Mouse (Mus musculus) myocyte (in vitro differentiated cells): ENCODE measurements around the gene D11Wsu47e. TPM values are rescaled to one million over a fixed set of nuclear protein-coding genes. Genes with fewer than 3 reads are reported as not detected.
A peak's percentile ranks its signal among the peaks of the same experiment; 100 is the strongest.

ENCODE experiments used
- H3K27me3 ChIP-seq: one replicate; pipeline ENCODE4 v1.6.1; 2011; ENCODE audit not compliant: control insufficient read depth, insufficient read depth, insufficient read length
- H3K36me3 ChIP-seq: one replicate; pipeline ENCODE4 v1.6.1; 2011; ENCODE audit not compliant: control insufficient read depth, insufficient read depth
- H3K4me2 ChIP-seq: one replicate; pipeline ENCODE4 v1.6.1; 2011; ENCODE audit warnings: low read depth, control low read depth
- H3K4me3 ChIP-seq: one replicate; pipeline ENCODE4 v1.5.1; 2011; ENCODE audit warnings: mild to moderate bottlenecking, control low read depth, moderate library complexity
- H3K79me2 ChIP-seq: one replicate; pipeline ENCODE4 v1.6.1; 2011; ENCODE audit not compliant: control insufficient read depth, insufficient read depth
- H3ac ChIP-seq: one replicate; pipeline ENCODE4 v1.6.1; 2011; ENCODE audit not compliant: control insufficient read depth, insufficient read length
- CEBPB ChIP-seq: IDR thresholded peaks from 2 replicates; pipeline ENCODE4 v1.6.1; 2011; ENCODE audit warnings: mild to moderate bottlenecking, moderate library complexity; ENCODE audit not compliant: poor library complexity, insufficient read depth, severe bottlenecking
- E2F4 ChIP-seq: IDR thresholded peaks from one replicate; pipeline ENCODE4 v1.6.1; 2011; ENCODE audit warnings: mild to moderate bottlenecking, control low read depth, moderate library complexity; ENCODE audit not compliant: insufficient read depth
- MAX ChIP-seq: IDR thresholded peaks from one replicate; pipeline ENCODE4 v1.6.1; 2011; ENCODE audit warnings: low read depth, mild to moderate bottlenecking, control low read depth
- MYOD1 ChIP-seq, 3 experiments: IDR thresholded peaks; one replicate each; pipeline ENCODE4 v1.6.1; 2011; ENCODE audit warnings: control low read depth in 2 of 3, low read depth in 2 of 3, mild to moderate bottlenecking in 2 of 3, moderate library complexity in 1 of 3; ENCODE audit not compliant: insufficient read length in 2 of 3, control insufficient read depth in 1 of 3
- MYOG ChIP-seq, 3 experiments: IDR thresholded peaks; one replicate each; pipeline ENCODE4 v1.6.1; 2011; ENCODE audit warnings: control low read depth in 2 of 3, low read depth in 2 of 3, mild to moderate bottlenecking in 2 of 3; ENCODE audit not compliant: insufficient read length in 2 of 3, control insufficient read depth in 1 of 3, insufficient read depth in 1 of 3
- POLR2A ChIP-seq: IDR thresholded peaks from one replicate; pipeline ENCODE4 v1.6.1; 2011; ENCODE audit warnings: low read depth, mild to moderate bottlenecking, control low read depth, moderate library complexity; ENCODE audit not compliant: insufficient read length
- POLR2AphosphoS2 ChIP-seq: IDR thresholded peaks from one replicate; pipeline ENCODE4 v1.6.1; 2011; ENCODE audit warnings: low read depth, control low read depth; ENCODE audit not compliant: insufficient read length
- REST ChIP-seq: IDR thresholded peaks from one replicate; pipeline ENCODE4 v1.6.1; 2011; ENCODE audit warnings: mild to moderate bottlenecking, control low read depth, moderate library complexity; ENCODE audit not compliant: insufficient read depth, insufficient read length
- SRF ChIP-seq: IDR thresholded peaks from one replicate; pipeline ENCODE4 v1.6.1; 2011; ENCODE audit warnings: low read depth; ENCODE audit not compliant: control insufficient read depth, insufficient read length
- TCF12 ChIP-seq: IDR thresholded peaks from one replicate; pipeline ENCODE4 v1.6.1; 2011; ENCODE audit warnings: mild to moderate bottlenecking, control low read depth; ENCODE audit not compliant: poor library complexity, insufficient read depth, severe bottlenecking
- TCF3 ChIP-seq: IDR thresholded peaks from one replicate; pipeline ENCODE4 v1.6.1; 2011; ENCODE audit warnings: low read depth, control low read depth; ENCODE audit not compliant: insufficient read length
- USF1 ChIP-seq: IDR thresholded peaks from one replicate; pipeline ENCODE4 v1.6.1; 2011; ENCODE audit warnings: low read depth, mild to moderate bottlenecking, control low read depth, moderate library complexity
- polyA plus RNA-seq: library from polyadenylated mRNA; unstranded; fragments of >200 nt; fragmentation: generic; extraction: Trizol; gene quantifications from one replicate; pipeline ENCODE4 v1.2.1, GENCODE M21; 2012; ENCODE audit warnings: missing spikeins

The D11Wsu47e gene
- polyA plus RNA-seq, 1 experiment, result 10.6 TPM

GRCm38 (mm10) chr11:113708629-113709213 is 24.5 kb downstream of the D11Wsu47e start:
- no peaks in the 10 kb centered on the region for H3K36me3 ChIP-seq
- H3ac ChIP-seq, result no peak overlapping the region
- no peaks in the 10 kb centered on the region for H3K27me3 ChIP-seq
- no peak overlapping the region for H3K4me2 ChIP-seq
- TF ChIP-seq POLR2AphosphoS2, result no peak
- no peak for TF ChIP-seq USF1
- no peak for TF ChIP-seq E2F4
- TF ChIP-seq SRF, result no peak
- no peak for TF ChIP-seq REST
- TF ChIP-seq TCF3, result no peak
- TF ChIP-seq POLR2A, result no peak
- no peak for TF ChIP-seq TCF12
- peak in 1 of 3 experiments; percentile 42 for TF ChIP-seq MYOD1 (IDR thresholded peaks at IDR 0.05; ENCODE audit: control insufficient read depth in 1 of 3, insufficient read length in 2 of 3, low read depth in 2 of 3)
- TF ChIP-seq CEBPB, result no peak
- peak in 1 of 3 experiments; percentile 24 for TF ChIP-seq MYOG (IDR thresholded peaks at IDR 0.05; ENCODE audit: control insufficient read depth in 1 of 3, insufficient read depth in 1 of 3, insufficient read length in 2 of 3, low read depth in 2 of 3)
- no peak for TF ChIP-seq MAX
- H3K79me2 ChIP-seq, result no peaks in the 10 kb centered on the region
- no peak overlapping the region for H3K4me3 ChIP-seq

GRCm38 (mm10) chr11:113709272-113709671 is 25.1 kb downstream of the D11Wsu47e start:
- TF ChIP-seq TCF3 (no peak), E2F4 (no peak), MYOG (IDR thresholded peaks at IDR 0.05; ENCODE audit: control insufficient read depth in 1 of 3, insufficient read depth in 1 of 3, insufficient read length in 2 of 3, low read depth in 2 of 3) (no peak), CEBPB (no peak), USF1 (no peak), SRF (no peak), MAX (no peak), REST (no peak), POLR2A (no peak), TCF12 (no peak), POLR2AphosphoS2 (no peak), MYOD1 (IDR thresholded peaks at IDR 0.05; ENCODE audit: control insufficient read depth in 1 of 3, insufficient read length in 2 of 3, low read depth in 2 of 3) (no peak)
- no peaks in the 10 kb centered on the region for H3K36me3 ChIP-seq
- no peak overlapping the region for H3ac ChIP-seq
- H3K27me3 ChIP-seq, result no peaks in the 10 kb centered on the region
- no peaks in the 10 kb centered on the region for H3K79me2 ChIP-seq
- H3K4me2 ChIP-seq, result no peak overlapping the region
- H3K4me3 ChIP-seq, result no peak overlapping the region

GRCm38 (mm10) chr11:113709731-113710256 is 25.6 kb downstream of the D11Wsu47e start, which contains the start of gene Cpsf4l:
Cpsf4l (minus strand) TSS chr11:113710017.
- Histone ChIP-seq H3K4me3 (no peak within 1 kb of the TSS), H3K27me3 (no peaks in the 10 kb centered on the region)

GRCm38 (mm10) chr11:113710257-113710777 is 26.1 kb downstream of the D11Wsu47e start:
- no peak overlapping the region for H3K4me3 ChIP-seq
- no peaks in the 10 kb centered on the region for H3K36me3 ChIP-seq
- no peaks in the 10 kb centered on the region for H3K27me3 ChIP-seq
- no peaks in the 10 kb centered on the region for H3K79me2 ChIP-seq
- no peak overlapping the region for H3K4me2 ChIP-seq
- TF ChIP-seq MYOD1 (IDR thresholded peaks at IDR 0.05; ENCODE audit: control insufficient read depth in 1 of 3, insufficient read length in 2 of 3, low read depth in 2 of 3) (no peak), CEBPB (no peak), USF1 (no peak), TCF3 (no peak), POLR2AphosphoS2 (no peak), MAX (no peak), E2F4 (no peak), MYOG (IDR thresholded peaks at IDR 0.05; ENCODE audit: control insufficient read depth in 1 of 3, insufficient read depth in 1 of 3, insufficient read length in 2 of 3, low read depth in 2 of 3) (no peak), TCF12 (no peak), REST (no peak), SRF (no peak), POLR2A (no peak)
- no peak overlapping the region for H3ac ChIP-seq

More at GRCm38 (mm10) chr11:113709731-113710256, 25.6 kb downstream of the D11Wsu47e start, which contains the start of gene Cpsf4l:
- no peaks in the 10 kb centered on the region for H3K36me3 ChIP-seq
- no peaks in the 10 kb centered on the region for H3K79me2 ChIP-seq
- H3ac ChIP-seq, result no peak within 1 kb of the TSS
- TF ChIP-seq SRF (no peak), MAX (no peak), TCF12 (no peak), USF1 (no peak), REST (no peak), TCF3 (no peak), POLR2AphosphoS2 (no peak), MYOD1 (IDR thresholded peaks at IDR 0.05; ENCODE audit: control insufficient read depth in 1 of 3, insufficient read length in 2 of 3, low read depth in 2 of 3) (no peak), POLR2A (no peak), E2F4 (no peak), MYOG (IDR thresholded peaks at IDR 0.05; ENCODE audit: control insufficient read depth in 1 of 3, insufficient read depth in 1 of 3, insufficient read length in 2 of 3, low read depth in 2 of 3) (no peak), CEBPB (no peak)
- no peak within 1 kb of the TSS for H3K4me2 ChIP-seq
